Mouse (Mus musculus) mature B cell (primary cell): ENCODE results near the gene Agbl4.

Source experiments
- in situ Hi-C: fragments of 300-500 bp; cut with MboI; formaldehyde crosslinking; loops from 2 replicates; pipeline ENCODE4 v1.14.3; 2019

Agbl4 gene

GRCm38 (mm10) chr4:110397618-110398045 lies at the start of gene Agbl4:
Agbl4 (plus strand) TSS chr4:110397661.
- in situ Hi-C loops, result no loop called here

GRCm38 (mm10) chr4:110350856-110351177 lies 46.6 kb upstream of the Agbl4 start:
- in situ Hi-C loops, result no loop called here

- in situ Hi-C loops, result no loop called here
Observed at GRCm38 (mm10) chr4:110351178-110352000, 46.1 kb upstream of the Agbl4 start, which contains the start of gene Elavl4. Elavl4 (minus strand) TSS chr4:110351909.

GRCm38 (mm10) chr4:110352001-110352369 lies 45.5 kb upstream of the Agbl4 start:
- in situ Hi-C loops, result no loop called here

- in situ Hi-C loops, result no loop called here
Observed at GRCm38 (mm10) chr4:110360568-110360967, 36.9 kb upstream of the Agbl4 start.

GRCm38 (mm10) chr4:110396221-110396620 lies 1.2 kb upstream of the Agbl4 start:
- in situ Hi-C loops, result no loop called here

- in situ Hi-C loops, result no loop called here
Observed at GRCm38 (mm10) chr4:110420306-110420705, 22.8 kb downstream of the Agbl4 start.

GRCm38 (mm10) chr4:110427653-110428052 lies 30.2 kb downstream of the Agbl4 start:
- in situ Hi-C loops, result no loop called here

GRCm38 (mm10) chr4:110494371-110494770 lies 96.9 kb downstream of the Agbl4 start:
- in situ Hi-C loops, result no loop called here

- in situ Hi-C loops, result no loop called here
Observed at GRCm38 (mm10) chr4:110529804-110530203, 132.3 kb downstream of the Agbl4 start.

- in situ Hi-C loops, result no loop called here
Observed at GRCm38 (mm10) chr4:110549223-110549622, 151.8 kb downstream of the Agbl4 start.

- in situ Hi-C loops, result no loop called here
Observed at GRCm38 (mm10) chr4:110597726-110598283, 200.3 kb downstream of the Agbl4 start.

GRCm38 (mm10) chr4:110641417-110641816 lies 244.0 kb downstream of the Agbl4 start:
- in situ Hi-C loops, result no loop called here

GRCm38 (mm10) chr4:110662940-110663339 lies 265.5 kb downstream of the Agbl4 start:
- in situ Hi-C loops, result no loop called here

GRCm38 (mm10) chr4:110674121-110674520 lies 276.7 kb downstream of the Agbl4 start:
- in situ Hi-C loops, result no loop called here

GRCm38 (mm10) chr4:110735141-110735540 lies 337.7 kb downstream of the Agbl4 start:
- in situ Hi-C loops, result no loop called here

- in situ Hi-C loops, result no loop called here
Observed at GRCm38 (mm10) chr4:110757941-110758340, 360.5 kb downstream of the Agbl4 start.

GRCm38 (mm10) chr4:110788596-110788995 lies 391.1 kb downstream of the Agbl4 start:
- in situ Hi-C loops, result no loop called here

GRCm38 (mm10) chr4:110799902-110800301 lies 402.4 kb downstream of the Agbl4 start:
- in situ Hi-C loops, result no loop called here

GRCm38 (mm10) chr4:110810947-110811346 lies 413.5 kb downstream of the Agbl4 start:
- in situ Hi-C loops, result no loop called here

GRCm38 (mm10) chr4:110832776-110833175 lies 435.3 kb downstream of the Agbl4 start:
- in situ Hi-C loops, result no loop called here

GRCm38 (mm10) chr4:110879719-110880443 lies 482.4 kb downstream of the Agbl4 start:
- in situ Hi-C loops, result no loop called here

- in situ Hi-C loops, result no loop called here
Observed at GRCm38 (mm10) chr4:110916061-110916460, 518.6 kb downstream of the Agbl4 start.
